Mouse (Mus musculus): ENCODE results near the gene Fbxw20. TPM values are rescaled to one million over a fixed set of nuclear protein-coding genes. Genes with fewer than 3 reads are reported as not detected.
"Not testable (repeated sequence)": the region's sequence is repeated elsewhere in the genome, so short reads cannot be mapped to it uniquely, and the experiment has no call there.

Gene Fbxw20
- not detected for polyA plus RNA-seq (2021)

DNA sequence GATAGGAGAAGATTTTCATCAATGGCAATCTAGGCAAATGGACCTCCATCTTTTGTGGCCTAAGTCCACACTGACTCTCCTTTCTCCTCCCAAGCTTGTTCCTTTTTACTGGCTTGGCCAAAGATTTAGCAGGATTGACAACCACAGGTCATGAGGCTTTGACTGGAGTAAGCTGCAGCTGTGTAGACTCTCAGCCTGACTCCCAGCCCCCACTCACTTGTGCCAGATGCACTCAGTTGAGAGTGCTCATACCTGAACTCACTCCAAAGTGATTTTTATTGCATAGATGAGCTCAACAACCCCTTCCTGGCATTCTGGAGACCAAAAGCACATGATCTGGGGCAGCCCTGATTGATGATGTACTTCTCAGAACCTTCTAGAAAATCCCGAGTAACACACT is at the start of gene Fbxw20:
Fbxw20 (minus strand) TSS at position 101 of the 400 bp plus-strand sequence.
- in situ Hi-C loops (cut with MboI; ENCODE audit: low pct_unique_long_range_greater_than_20kb) = no loop called here
- peaks cover 10% of the 10 kb centered on the region for H3K27me3 ChIP-seq
- DNase-seq (ENCODE audit: low read depth, low spot score) (no peak), ATAC-seq (no peak)
- TF ChIP-seq CTCF (IDR thresholded peaks at IDR 0.05) = no peak
- ChIA-PET CTCF (no interaction called here), POLR2A (no interaction called here)

DNA sequence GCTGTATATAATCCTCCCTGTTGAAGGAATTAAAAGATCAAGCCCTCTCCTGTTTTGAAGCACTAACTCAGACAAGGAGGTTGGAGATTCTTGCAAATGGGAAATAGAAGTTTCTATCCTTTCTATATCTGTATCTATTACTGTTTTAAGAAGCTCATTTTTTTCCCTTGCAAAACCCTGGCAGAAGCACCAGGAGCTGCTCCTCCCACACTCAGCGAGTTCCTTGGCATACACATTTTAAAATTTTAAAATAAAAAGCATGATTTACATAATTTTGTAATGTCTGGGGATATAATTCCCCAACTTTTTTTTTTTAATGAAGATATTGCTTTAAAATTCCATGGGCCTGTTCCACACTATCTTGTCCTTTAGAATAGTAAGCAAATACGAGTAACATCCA is 28.5 kb upstream of the Fbxw20 start:
- in situ Hi-C loops (cut with MboI; ENCODE audit: low pct_unique_long_range_greater_than_20kb) = no loop called here
- DNase-seq (ENCODE audit: low read depth, low spot score) (no peak), ATAC-seq (no peak)
- CTCF ChIA-PET = no interaction called here
- POLR2A ChIA-PET = no interaction called here
- H3K27me3 ChIP-seq = no peaks in the 10 kb centered on the region
- no peak for TF ChIP-seq CTCF (IDR thresholded peaks at IDR 0.05)

DNA sequence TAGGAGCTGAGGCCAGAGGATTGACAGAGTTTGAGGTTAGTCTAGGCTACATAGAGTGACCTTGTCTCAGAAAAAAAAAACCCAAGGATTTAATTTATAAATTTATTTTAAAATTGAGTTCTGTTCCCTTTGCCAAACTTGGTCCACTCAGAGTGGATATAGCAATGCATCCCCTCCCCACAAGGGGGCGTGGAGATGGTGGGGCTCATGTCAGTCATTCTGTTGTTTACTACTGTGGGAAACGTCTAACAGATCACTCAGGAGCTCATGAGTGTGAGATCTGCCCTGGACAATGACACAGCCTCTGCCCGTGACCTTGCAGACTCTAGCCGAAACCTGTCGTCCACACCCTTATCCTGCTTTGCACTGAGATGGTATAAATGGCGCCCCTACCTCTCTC is 16.1 kb downstream of the Fbxw20 start:
- in situ Hi-C loops (cut with MboI; ENCODE audit: low pct_unique_long_range_greater_than_20kb) = no loop called here
- DNase-seq (ENCODE audit: low read depth, low spot score) (no peak), ATAC-seq (no peak)
- CTCF ChIA-PET = no interaction called here
- POLR2A ChIA-PET = no interaction called here
- peaks cover 5% of the 10 kb centered on the region for H3K27me3 ChIP-seq
- peak; percentile 15 for TF ChIP-seq CTCF (IDR thresholded peaks at IDR 0.05)

DNA sequence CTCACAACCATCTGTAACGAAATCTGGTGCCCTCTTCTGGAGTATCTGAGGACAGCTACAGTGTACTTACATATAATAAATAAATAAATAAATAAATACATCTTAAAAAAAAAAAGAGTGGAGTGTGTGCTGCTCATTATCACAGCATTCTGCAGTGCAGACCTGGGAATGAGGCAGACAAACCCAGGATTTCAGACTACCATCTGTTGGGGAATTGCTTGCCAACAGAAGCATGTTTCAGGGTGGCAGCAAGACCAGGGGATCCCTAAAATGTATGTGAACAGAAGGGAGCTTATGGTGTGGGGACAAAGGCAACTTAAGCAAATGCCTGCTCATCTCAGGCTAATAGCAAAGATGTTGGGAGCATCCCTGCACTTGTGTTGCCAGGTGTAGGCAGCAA is 33.2 kb downstream of the Fbxw20 start:
- POLR2A ChIA-PET; DNase-seq (ENCODE audit: low read depth, low spot score); CTCF ChIA-PET; ATAC-seq; in situ Hi-C loops (cut with MboI; ENCODE audit: low pct_unique_long_range_greater_than_20kb); H3K27me3 ChIP-seq: not testable (repeated sequence)

DNA sequence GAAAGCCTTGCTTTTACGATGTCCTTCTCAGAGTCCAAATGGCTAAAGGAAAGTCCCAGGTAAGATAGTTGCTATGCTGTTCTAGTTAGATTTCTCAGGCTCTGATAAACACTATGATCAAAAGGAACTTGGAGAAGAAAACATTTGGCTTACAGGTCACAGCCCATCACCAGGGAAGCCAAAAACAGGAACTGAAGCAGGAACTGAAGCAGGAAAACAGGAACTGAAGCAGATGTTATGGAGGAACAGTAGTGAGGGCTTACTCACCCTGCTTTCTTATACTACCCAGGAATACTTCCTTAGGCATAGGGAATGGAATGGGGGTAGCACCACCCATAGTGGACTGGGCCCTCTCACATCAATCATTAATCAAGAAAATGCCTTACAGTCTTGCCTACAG is 34.2 kb downstream of the Fbxw20 start:
- H3K27me3 ChIP-seq = no peaks in the 10 kb centered on the region
- DNase-seq (ENCODE audit: low read depth, low spot score) (no peak), ATAC-seq (no peak)
- no peak for TF ChIP-seq CTCF (IDR thresholded peaks at IDR 0.05)
- POLR2A ChIA-PET = no interaction called here
- CTCF ChIA-PET = no interaction called here
- in situ Hi-C loops (cut with MboI; ENCODE audit: low pct_unique_long_range_greater_than_20kb) = no loop called here

DNA sequence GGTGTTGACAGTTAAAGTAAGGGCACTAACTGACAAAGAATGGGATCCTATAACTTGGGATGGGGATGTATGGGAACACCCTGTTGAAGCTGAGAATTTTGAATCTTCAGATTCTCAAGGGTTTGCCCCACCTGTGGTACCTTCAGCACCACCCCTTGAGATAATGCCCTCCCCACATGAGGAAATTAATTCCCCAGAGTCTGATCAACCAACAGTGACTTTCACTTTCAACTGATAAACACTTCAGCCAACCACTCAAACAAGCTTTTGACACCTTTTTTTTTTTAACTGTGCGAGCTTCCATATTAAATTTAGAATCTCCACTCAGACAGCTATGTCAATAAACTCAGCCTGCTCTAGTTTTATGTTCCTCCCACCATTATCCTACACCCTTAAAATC is 35.2 kb downstream of the Fbxw20 start:
- POLR2A ChIA-PET = no interaction called here
- ATAC-seq = no peak
- CTCF ChIA-PET = no interaction called here
- no peak for TF ChIP-seq CTCF (IDR thresholded peaks at IDR 0.05)
- no peaks in the 10 kb centered on the region for H3K27me3 ChIP-seq
- in situ Hi-C loops (cut with MboI; ENCODE audit: low pct_unique_long_range_greater_than_20kb) = no loop called here
- DNase-seq (ENCODE audit: low read depth, low spot score) = no peak

DNA sequence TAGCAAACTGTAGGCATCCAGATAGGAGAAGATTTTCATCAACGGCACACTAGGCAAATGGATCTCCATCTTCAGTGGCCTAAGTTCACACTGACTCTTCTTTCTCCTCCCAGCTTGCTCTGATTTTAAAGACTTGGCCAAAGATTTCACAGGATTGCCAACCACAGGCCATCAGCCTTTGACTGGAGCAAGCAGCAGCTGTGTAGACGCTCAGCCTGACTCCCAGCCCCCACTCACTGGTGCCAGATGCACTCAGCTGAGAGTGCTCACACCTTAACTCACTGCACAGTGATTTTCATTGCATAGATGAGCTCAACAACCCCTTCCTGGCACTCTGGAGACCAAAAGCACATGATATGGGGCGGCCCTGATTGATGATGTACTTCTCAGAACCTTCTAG is 38.7 kb downstream of the Fbxw20 start, which contains the start of gene Fbxw13:
Fbxw13 (minus strand) TSS at position 101 of the 400 bp plus-strand sequence.
- in situ Hi-C loops (cut with MboI; ENCODE audit: low pct_unique_long_range_greater_than_20kb); CTCF ChIA-PET; H3K27me3 ChIP-seq; POLR2A ChIA-PET; DNase-seq (ENCODE audit: low read depth, low spot score); ATAC-seq: not testable (repeated sequence)

DNA sequence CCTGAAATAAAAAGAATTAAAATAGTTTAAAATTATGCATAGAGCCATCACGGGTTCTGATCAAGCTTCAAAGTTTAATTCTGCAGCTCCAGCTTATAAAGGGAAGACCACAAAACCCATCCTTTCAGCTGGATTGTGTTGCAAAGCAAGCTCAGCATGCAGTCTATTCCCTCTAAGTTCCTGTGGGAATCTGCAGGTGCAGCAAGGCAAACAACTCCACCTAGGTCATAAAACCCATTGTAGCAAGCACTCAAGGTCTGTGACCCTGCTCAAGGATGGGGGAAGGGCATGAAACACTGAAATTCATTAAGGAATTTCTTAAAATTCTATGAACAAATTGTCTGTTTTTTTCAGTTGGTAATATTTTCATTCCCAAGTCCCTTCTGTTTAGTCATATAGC is 57.3 kb downstream of the Fbxw20 start:
- no peak for ATAC-seq
- no peak for DNase-seq (ENCODE audit: low read depth, low spot score)
- no peak for TF ChIP-seq CTCF (IDR thresholded peaks at IDR 0.05)
- ChIA-PET CTCF (no interaction called here), POLR2A (no interaction called here)
- in situ Hi-C loops (cut with MboI; ENCODE audit: low pct_unique_long_range_greater_than_20kb) = no loop called here
- peaks cover 22% of the 10 kb centered on the region for H3K27me3 ChIP-seq

DNA sequence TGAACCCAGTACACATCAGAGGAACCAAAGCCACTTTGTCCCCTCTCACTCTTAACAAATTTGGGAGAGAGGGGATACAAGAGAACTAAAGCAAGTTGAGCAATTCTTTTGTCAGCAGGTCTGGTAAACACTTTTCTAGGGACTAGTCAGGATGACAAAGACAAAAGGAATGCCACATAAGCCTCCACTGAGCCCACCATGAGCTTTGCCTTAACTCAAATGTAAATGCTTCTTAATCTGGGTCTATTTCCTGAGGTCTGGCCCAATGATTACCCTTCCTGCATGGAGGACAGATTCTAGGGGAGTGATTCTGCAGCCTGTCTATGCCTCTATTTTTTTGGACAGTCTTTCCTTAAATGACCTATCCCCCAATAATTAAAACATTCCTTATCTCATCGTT is 58.3 kb downstream of the Fbxw20 start:
- in situ Hi-C loops (cut with MboI; ENCODE audit: low pct_unique_long_range_greater_than_20kb) = no loop called here

More for the DNA sequence above, 58.3 kb downstream of the Fbxw20 start:
- CTCF ChIA-PET = no interaction called here
- no peak for TF ChIP-seq CTCF (IDR thresholded peaks at IDR 0.05)
- DNase-seq (ENCODE audit: low read depth, low spot score) = no peak
- POLR2A ChIA-PET = no interaction called here
- peaks cover 22% of the 10 kb centered on the region for H3K27me3 ChIP-seq
- no peak for ATAC-seq

Other genes with a start within 250 kb of the Fbxw20 start
- 0.18 TPM for gene Ucn2, start 248.7 kb downstream of the Fbxw20 start, polyA plus RNA-seq (2021)
- 7.2 TPM for gene Pfkfb4, start 243.0 kb downstream of the Fbxw20 start, polyA plus RNA-seq (2021)
- 86.9 TPM for gene Shisa5, start 196.2 kb downstream of the Fbxw20 start, polyA plus RNA-seq (2021)
- 18.1 TPM for gene Trex1, start 175.0 kb downstream of the Fbxw20 start, polyA plus RNA-seq (2021)
- gene Atrip, start 160.6 kb downstream of the Fbxw20 start, polyA plus RNA-seq (2021) = 10.3 TPM
- gene Ccdc51, start 152.3 kb downstream of the Fbxw20 start, polyA plus RNA-seq (2021) = 8.4 TPM
- gene Tma7, start 152.2 kb downstream of the Fbxw20 start, polyA plus RNA-seq (2021) = 188 TPM
- 0.40 TPM for gene Plxnb1, start 139.4 kb downstream of the Fbxw20 start, polyA plus RNA-seq (2021)
- gene Fbxw21, start 72.7 kb downstream of the Fbxw20 start, polyA plus RNA-seq (2021) = not detected
- not detected for gene Fbxw13, start 38.8 kb downstream of the Fbxw20 start, polyA plus RNA-seq (2021)
- gene Fbxw14, start 52.9 kb upstream of the Fbxw20 start, polyA plus RNA-seq (2021) = not detected
- gene Fbxw28, start 104.9 kb upstream of the Fbxw20 start, polyA plus RNA-seq (2021) = not detected
- not detected for gene Fbxw22, start 169.5 kb upstream of the Fbxw20 start, polyA plus RNA-seq (2021)
- gene Fbxw16, start 214.4 kb upstream of the Fbxw20 start, polyA plus RNA-seq (2021) = not detected